Mouse (Mus musculus) granulocyte monocyte progenitor cell, adult 5-6 weeks (primary cell): ENCODE measurements around the gene Xpa. TPM values are rescaled to one million over a fixed set of nuclear protein-coding genes. Genes with fewer than 3 reads are reported as not detected.

Source experiments
- ATAC-seq: replicated peaks from 2 replicates; pipeline ENCODE4 v1.8.0; 2016; ENCODE audit warnings: mild to moderate bottlenecking, moderate TSS enrichment, inconsistent platforms; ENCODE audit not compliant: poor library complexity, severe bottlenecking
- total RNA-seq, 2 experiments: library from RNA; stranded (forward) in 1 of 2; stranded (reverse) in 1 of 2; fragments of 200-712, 200-1000 nt in 1 of 2; fragments of >200 nt in 1 of 2; fragmentation: Nextera tagmentation in 1 of 2; gene quantifications; 2 replicates each; pipeline ENCODE4 v1.2.3; 2014 to 2017

The Xpa gene
- total RNA-seq, 2 experiments from 2014 or later: 11.6 to 18.0 TPM

DNA sequence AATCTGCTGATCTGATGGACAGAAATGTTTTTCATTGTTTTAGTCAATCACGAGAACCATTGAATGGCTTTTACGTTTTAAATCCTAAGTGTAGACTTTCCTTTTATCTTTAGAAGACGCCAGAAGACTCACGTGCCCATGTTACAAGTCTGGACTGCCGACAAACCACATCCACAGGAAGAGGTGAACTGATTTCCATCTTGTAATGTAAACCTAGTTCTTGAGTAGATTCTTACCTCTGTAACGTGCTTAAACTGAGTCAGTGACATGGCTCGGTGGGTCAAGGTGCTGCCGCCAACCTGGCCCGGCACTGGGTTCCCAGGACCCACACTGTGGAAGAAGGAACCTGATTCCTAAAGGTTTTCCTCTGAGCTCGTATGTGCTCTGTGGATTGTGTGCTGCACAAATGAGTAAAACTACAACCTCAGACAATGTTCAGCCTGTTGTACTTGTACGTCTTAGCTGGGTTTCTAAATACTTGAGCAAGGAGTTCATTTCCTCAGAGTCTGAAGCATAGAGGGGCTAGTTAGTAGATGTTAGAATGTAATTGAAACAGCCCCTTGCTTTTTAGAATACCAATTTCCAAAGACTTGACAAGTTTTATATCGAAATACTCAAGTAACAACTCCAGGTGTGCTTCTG lies 44.1 kb downstream of the Xpa start:
- no peak for ATAC-seq

DNA sequence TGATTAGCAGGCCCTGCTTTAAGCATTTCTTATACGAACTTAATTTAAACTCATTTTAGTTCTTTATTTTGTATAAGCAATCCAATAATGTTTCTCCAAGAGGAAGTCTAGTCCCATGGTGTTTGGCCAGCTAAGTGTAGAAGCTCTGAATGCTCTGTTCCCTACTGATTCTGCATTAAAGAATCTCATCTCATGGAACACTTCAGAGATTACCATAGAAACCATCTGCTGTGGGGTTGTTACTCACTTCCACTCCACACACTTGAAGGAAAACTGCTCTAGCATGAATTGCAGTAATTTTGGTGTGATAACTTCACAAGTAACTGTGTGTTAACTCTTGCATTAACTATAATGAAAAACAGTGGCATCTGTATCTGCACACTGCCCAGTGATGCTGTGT lies 49.2 kb downstream of the Xpa start:
- no peak for ATAC-seq

- peak; percentile 65 for ATAC-seq
Observed at GRCm38 (mm10) chr4:46144323-46144722, 51.8 kb downstream of the Xpa start.

GRCm38 (mm10) chr4:46138287-46139222 lies 57.6 kb downstream of the Xpa start, which contains the start of the genes Ncbp1 and Tstd2:
Gene Ncbp1 (plus strand): TSS chr4:46138613.
Gene Tstd2 (minus strand): TSS chr4:46138694.
- ATAC-seq: peak; percentile 83

GRCm38 (mm10) chr4:46137629-46138286 lies 58.4 kb downstream of the Xpa start:
- ATAC-seq: peak; percentile 23

DNA sequence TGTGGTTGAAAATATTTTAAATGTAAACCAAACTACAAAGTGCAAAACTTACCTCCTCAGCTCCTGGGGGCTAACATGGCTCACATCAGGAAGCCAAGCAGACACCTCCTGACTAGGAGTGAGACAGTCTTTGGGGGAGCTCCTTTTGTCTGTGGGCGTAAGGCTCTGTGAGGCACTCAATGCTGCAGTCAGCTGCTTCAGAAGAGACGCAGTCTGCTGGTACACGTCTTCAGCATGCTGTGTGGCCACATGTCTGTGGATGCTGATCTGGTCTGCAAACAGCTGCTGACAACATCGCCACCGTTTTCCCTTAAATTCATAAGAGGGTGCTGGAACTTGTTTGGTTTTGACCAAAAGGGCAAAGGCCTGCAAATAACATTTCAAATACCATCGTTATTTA lies 64.3 kb downstream of the Xpa start:
- no peak for ATAC-seq

- peak; percentile 73 for ATAC-seq
Observed at GRCm38 (mm10) chr4:46130221-46130620, 65.9 kb downstream of the Xpa start.

- no peak for ATAC-seq
Observed at GRCm38 (mm10) chr4:46129311-46130004, 66.7 kb downstream of the Xpa start.

DNA sequence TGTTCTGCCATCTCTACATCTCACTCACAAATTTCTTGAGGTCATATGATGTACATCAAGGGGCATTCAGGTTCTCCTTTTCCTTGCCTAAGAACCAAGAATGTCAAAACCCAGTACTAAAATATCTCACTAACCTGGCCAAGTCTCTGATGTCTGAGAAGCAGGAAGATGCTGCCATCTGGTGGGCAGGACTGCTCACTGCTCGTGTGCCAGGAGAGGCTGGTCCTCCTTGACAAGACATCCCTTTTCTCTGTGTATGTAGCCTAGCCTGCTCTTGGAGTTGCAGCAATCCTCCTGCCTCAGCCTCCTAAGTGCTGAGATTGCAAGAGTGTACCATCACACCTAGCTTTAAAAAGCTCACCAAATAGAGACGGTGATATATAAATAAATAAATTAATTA lies 69.6 kb downstream of the Xpa start:
- ATAC-seq: peak; percentile 88

- ATAC-seq: no peak
Observed at GRCm38 (mm10) chr4:46123358-46123757, 72.8 kb downstream of the Xpa start.

GRCm38 (mm10) chr4:46120767-46121166 lies 75.3 kb downstream of the Xpa start:
- ATAC-seq: no peak

DNA sequence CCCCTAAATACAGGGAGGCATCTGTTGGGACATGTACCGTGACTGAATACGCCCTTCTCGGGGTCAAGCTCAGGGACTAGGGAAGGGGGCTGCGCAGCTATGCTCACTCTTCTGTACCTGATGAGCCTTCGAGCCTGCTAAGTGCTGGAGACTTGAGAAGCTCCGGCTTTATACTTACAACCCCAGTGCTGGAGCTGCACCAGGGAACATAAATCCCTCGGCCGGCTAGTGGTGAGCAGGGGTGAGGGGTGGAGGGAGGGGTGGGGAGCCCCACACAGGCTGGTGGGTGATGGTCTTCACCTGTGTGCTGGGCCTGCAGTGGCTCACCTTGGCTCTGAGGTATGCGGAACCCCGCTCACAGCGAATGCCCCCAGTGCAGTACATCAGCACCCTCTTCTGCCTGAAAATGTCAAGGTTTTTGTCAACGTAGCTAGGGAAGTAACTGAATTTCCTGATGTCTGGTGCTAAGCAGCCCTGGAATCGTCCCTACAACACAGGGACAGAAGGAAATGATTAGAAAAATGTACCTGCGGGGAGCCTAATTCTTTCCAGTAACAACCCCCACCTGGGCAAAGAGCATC lies 76.5 kb downstream of the Xpa start:
- no peak for ATAC-seq

DNA sequence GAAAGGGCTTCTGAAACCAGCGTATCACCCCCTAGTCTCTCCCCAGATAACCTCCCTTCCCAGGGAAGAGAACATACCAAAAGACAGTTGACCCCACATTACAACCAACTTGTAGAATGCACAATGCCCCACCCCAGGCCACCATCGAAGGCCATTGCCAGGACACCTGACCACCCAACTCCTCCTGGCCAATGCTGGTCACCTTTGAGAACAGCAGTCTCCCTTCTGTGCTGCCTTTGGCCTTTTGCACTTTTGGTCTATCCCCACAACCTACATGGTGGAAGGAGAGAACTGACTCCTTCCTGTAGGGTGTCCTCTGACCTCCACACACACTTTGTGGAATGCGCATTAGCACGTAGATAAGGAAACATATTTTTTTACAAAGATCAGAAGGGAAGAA lies 78.6 kb downstream of the Xpa start:
- ATAC-seq: no peak

DNA sequence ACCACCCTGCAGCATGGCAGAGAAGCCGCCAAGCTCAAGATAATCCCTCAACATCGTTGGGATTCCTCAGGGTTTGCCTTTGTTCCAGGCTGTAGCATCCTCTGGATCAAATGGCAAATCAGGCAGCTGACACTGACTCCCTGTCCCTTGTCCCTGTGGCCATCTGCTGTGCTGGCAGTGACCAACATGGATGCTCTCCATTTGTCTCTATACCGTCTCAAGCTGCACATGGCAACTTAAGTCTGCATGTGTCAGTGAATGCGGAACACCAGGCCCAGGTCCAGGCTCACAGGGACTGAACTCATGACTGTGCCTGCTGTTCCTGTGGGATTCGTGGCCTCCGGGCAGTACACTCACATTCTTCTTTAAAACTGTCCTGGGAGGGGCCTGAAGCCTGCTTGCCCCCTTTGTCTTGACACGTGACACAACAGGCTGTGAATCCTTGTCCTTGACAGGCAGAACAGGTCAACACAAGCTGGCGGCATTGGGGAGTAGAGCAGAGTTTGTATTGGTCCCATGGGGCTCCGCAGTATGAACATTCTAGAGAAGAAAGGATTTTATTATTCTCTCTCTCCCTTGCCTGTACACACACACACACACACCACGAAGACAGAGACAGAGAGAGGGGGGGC lies 79.5 kb downstream of the Xpa start:
- ATAC-seq: no peak

DNA sequence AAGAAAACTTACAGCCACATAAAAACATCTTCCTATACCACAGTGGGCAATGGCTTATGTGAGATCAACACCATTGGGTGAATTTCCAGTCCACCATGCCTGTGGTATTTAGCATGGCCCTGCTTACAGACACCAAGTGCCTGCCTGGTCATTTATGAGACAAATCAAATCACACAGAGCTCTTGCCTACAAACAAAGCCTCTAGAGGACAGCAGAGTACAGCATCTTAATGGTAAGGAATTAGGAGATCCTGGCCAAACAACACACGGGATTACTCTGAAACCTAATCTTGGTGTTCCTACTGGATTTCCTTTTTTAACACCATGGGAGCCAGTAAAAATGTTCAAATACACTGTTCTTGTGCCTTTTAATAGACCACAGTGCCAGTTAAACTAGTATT lies 80.8 kb downstream of the Xpa start:
- ATAC-seq: no peak

DNA sequence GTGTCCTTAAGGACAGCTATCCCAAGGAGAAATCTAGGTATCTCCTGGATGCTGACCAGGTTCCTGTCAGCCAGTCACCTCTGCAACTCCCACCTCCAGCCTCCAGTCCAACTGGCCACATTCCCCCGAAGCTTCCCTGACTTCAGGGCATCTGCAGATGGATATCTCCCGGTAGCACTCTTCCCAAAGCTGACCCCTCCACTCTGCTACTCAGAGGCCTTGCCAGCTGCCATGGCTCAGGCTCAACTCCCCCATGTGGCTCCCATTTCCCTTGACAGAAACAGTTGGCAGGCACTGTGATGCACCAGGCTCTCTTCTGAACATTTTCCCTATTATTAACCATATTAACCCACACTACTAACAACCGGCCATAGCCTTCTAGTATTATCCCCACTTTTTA lies 84.8 kb downstream of the Xpa start:
- ATAC-seq: no peak

GRCm38 (mm10) chr4:46110084-46110483 lies 86.0 kb downstream of the Xpa start:
- ATAC-seq: no peak
